Comparison of ENCODE assay signal across 20 mouse cellular contexts in genomic region chr19:58864006-58864573, GRCm38 (mm10).
DNase-seq lines count a peak whose midpoint lies in the region; ATAC-seq lines count a peak whose summit lies in the region.
"Had no signal": no experiment of that assay in that cellular context is flagged by ENCODE, and none has a peak within 500 bp of the region (broad histone marks: within the 10 kb centered on the region; RNA-seq: fewer than 3 reads in every experiment).

No protein-coding gene starts in this region.

- DNase-seq in adrenal gland, postnatal 36 days = peak; percentile 15 to 43
- DNase-seq in adrenal gland, postnatal 4 days (ENCODE audit: low spot score in 2 of 2) = no peak
- DNase-seq in kidney, postnatal 36 days = peak; percentile 34 to 36
- DNase-seq in adipocyte (ENCODE audit: low spot score) = peak; percentile 19
- DNase-seq in layer of hippocampus, postnatal 36 days = no peak
- DNase-seq: cerebellum, adult 11-12 months; cerebellum, adult 9-10 months; cerebellum, postnatal 25 days; gastrocnemius, postnatal 14 days; heart, postnatal 4 days had no signal

- WGBS in kidney, embryonic 15.5 days = 91% methylated on average over 1 of the region's 1 CpGs
- WGBS in intestine, embryonic 16.5 days = 94% methylated on average over 1 of the region's 1 CpGs

- H3K9me3 ChIP-seq in kidney, embryonic 15.5 days (replicated peaks) = no peaks in the 10 kb centered on the region
- no peaks in the 10 kb centered on the region for H3K9me3 ChIP-seq in intestine, embryonic 16.5 days (ENCODE audit: control insufficient read depth, low read length)
- H3K9me3 ChIP-seq: embryonic facial prominence, embryonic 13.5 days; hindbrain, embryonic 12.5 days had no signal

- no peak overlapping the region for H3K9ac ChIP-seq in kidney, embryonic 15.5 days
- no peak overlapping the region for H3K9ac ChIP-seq in intestine, embryonic 16.5 days (ENCODE audit: low read depth, low read length)
- H3K9ac ChIP-seq: embryonic facial prominence, embryonic 13.5 days; forebrain, embryonic 12.5 days; hindbrain, embryonic 12.5 days had no signal

- H3K36me3 ChIP-seq in kidney, embryonic 15.5 days = no peaks in the 10 kb centered on the region
- no peaks in the 10 kb centered on the region for H3K36me3 ChIP-seq in intestine, embryonic 16.5 days (ENCODE audit: control insufficient read depth, insufficient read depth, low read length)
- H3K36me3 ChIP-seq: embryonic facial prominence, embryonic 13.5 days; forebrain, embryonic 12.5 days; hindbrain, embryonic 12.5 days had no signal

- no peak for ATAC-seq in kidney, embryonic 15.5 days (replicated peaks; ENCODE audit: low FRiP score)
- peak; percentile 25 for ATAC-seq in megakaryocyte, adult 5-6 weeks (ENCODE audit: poor library complexity, severe bottlenecking)
- no peak for ATAC-seq in intestine, embryonic 16.5 days
- ATAC-seq: forebrain, embryonic 16.5 days; hindbrain, embryonic 16.5 days; inflammation-experienced regulatory T-cells, adult 6 months had no signal

- peaks cover 24% of the 10 kb centered on the region for H3K4me1 ChIP-seq in kidney, embryonic 15.5 days
- peaks cover 19% of the 10 kb centered on the region for H3K4me1 ChIP-seq in intestine, embryonic 16.5 days (ENCODE audit: control insufficient read depth, insufficient read depth, low read length)

- H3K27ac ChIP-seq in kidney, embryonic 15.5 days = no peak overlapping the region
- H3K27ac ChIP-seq in intestine, embryonic 16.5 days (ENCODE audit: low read length) = no peak overlapping the region
- H3K27ac ChIP-seq: embryonic facial prominence, embryonic 13.5 days; forebrain, embryonic 12.5 days; hindbrain, embryonic 12.5 days had no signal

- no peak overlapping the region for H3K4me2 ChIP-seq in kidney, embryonic 15.5 days
- no peak overlapping the region for H3K4me2 ChIP-seq in intestine, embryonic 16.5 days (ENCODE audit: low read depth, low read length)
- H3K4me2 ChIP-seq: embryonic facial prominence, embryonic 13.5 days; forebrain, embryonic 12.5 days; hindbrain, embryonic 12.5 days had no signal

- peaks cover 13% of the 10 kb centered on the region for H3K27me3 ChIP-seq in kidney, embryonic 15.5 days
- peaks cover 5% of the 10 kb centered on the region; the same call in 1 of the 2 replicates for H3K27me3 ChIP-seq in intestine, embryonic 16.5 days (replicated peaks; ENCODE audit: control insufficient read depth, insufficient read depth, low read length)
- H3K27me3 ChIP-seq: CH12.LX had no signal

- H3K4me3 ChIP-seq in kidney, embryonic 15.5 days (replicated peaks) = no peak overlapping the region
- no peak overlapping the region for H3K4me3 ChIP-seq in intestine, embryonic 16.5 days (ENCODE audit: low read length)
- H3K4me3 ChIP-seq: embryonic facial prominence, embryonic 13.5 days; forebrain, embryonic 12.5 days; hindbrain, embryonic 12.5 days had no signal

Comparison
In these comparisons a context has a peak if more than half of its experiments do, and no peak if none do; other contexts are left out.
1. DNase-seq: peak in adrenal gland, postnatal 36 days (2 of 2), kidney, postnatal 36 days (2 of 2) and adipocyte (single experiment); none in adrenal gland, postnatal 4 days (0 of 2) and layer of hippocampus, postnatal 36 days (0 of 2).